Mouse (Mus musculus) MEL (cell line): ENCODE measurements around the gene Vps37d. TPM values are rescaled to one million over a fixed set of nuclear protein-coding genes. Genes with fewer than 3 reads are reported as not detected.

Experiments
- DNase-seq: peaks from one replicate; pipeline ENCODE4 v3.0.0; 2011; ENCODE audit warnings: low read depth, low spot score
- H3K27ac ChIP-seq: 2 replicates; pipeline ENCODE4 v1.5.1; 2012; ENCODE audit warnings: low read depth, mild to moderate bottlenecking, control low read depth, low read length, moderate library complexity; ENCODE audit not compliant: control insufficient read depth
- H3K27me3 ChIP-seq, 2 experiments: fragments of 150-350 bp in 1 of 2; sonication (generic) in 1 of 2; 2 replicates each; pipeline ENCODE4 v1.6.1; 2012; ENCODE audit warnings: low read length in 2 of 2, mild to moderate bottlenecking in 2 of 2, improper control_type of control experiment in 1 of 2, moderate library complexity in 1 of 2; ENCODE audit not compliant: insufficient read depth in 2 of 2, control insufficient read depth in 1 of 2
- H3K36me3 ChIP-seq, 2 experiments: 2 replicates each; pipeline ENCODE4 v1.6.1; 2012 to 2014; ENCODE audit warnings: low read length in 2 of 2, improper control_type of control experiment in 1 of 2, inconsistent platforms in 1 of 2, mild to moderate bottlenecking in 1 of 2; ENCODE audit not compliant: insufficient read depth in 2 of 2, control insufficient read depth in 1 of 2
- H3K4me1 ChIP-seq, 2 experiments: fragments of 150-350 bp in 1 of 2; sonication (generic) in 1 of 2; 2 replicates each; pipeline ENCODE4 v1.6.1; 2012; ENCODE audit warnings: low read length in 2 of 2, improper control_type of control experiment in 1 of 2, mild to moderate bottlenecking in 1 of 2; ENCODE audit not compliant: insufficient read depth in 2 of 2, control insufficient read depth in 1 of 2
- H3K4me3 ChIP-seq, 2 experiments: fragments of 150-350 bp in 1 of 2; sonication (generic) in 1 of 2; 2 replicates each; pipeline ENCODE4 v1.5.1; 2012; ENCODE audit warnings: low read depth in 2 of 2, low read length in 2 of 2, mild to moderate bottlenecking in 2 of 2, moderate library complexity in 2 of 2, control low read depth in 1 of 2, improper control_type of control experiment in 1 of 2; ENCODE audit not compliant: control insufficient read depth in 1 of 2, insufficient read depth in 1 of 2
- H3K79me2 ChIP-seq: 2 replicates; pipeline ENCODE4 v1.6.1; 2012; ENCODE audit warnings: mild to moderate bottlenecking, low read length, moderate library complexity; ENCODE audit not compliant: control insufficient read depth, poor library complexity, insufficient read depth
- H3K9ac ChIP-seq: 2 replicates; pipeline ENCODE4 v1.6.1; 2012; ENCODE audit warnings: low read depth, mild to moderate bottlenecking, control low read depth, low read length, moderate library complexity; ENCODE audit not compliant: control insufficient read depth, poor library complexity, severe bottlenecking
- H3K9me3 ChIP-seq: fragments of 150-350 bp; sonication (generic); replicated peaks from 2 replicates; pipeline ENCODE4 v1.6.1; 2012; ENCODE audit warnings: mild to moderate bottlenecking, low read length, improper control_type of control experiment, moderate library complexity; ENCODE audit not compliant: insufficient read depth
- CHD1 ChIP-seq: IDR thresholded peaks from 2 replicates; pipeline ENCODE4 v1.6.1; 2012; ENCODE audit warnings: low read depth, mild to moderate bottlenecking, inconsistent platforms, low read length, improper control_type of control experiment
- CTCF ChIP-seq, 3 experiments: IDR thresholded peaks in 2 of 3; conservative IDR thresholded peaks in 1 of 3; 2 replicates each; pipeline ENCODE4 v1.5.1; 2011 to 2012; ENCODE audit warnings: low read length in 3 of 3, low read depth in 2 of 3, mild to moderate bottlenecking in 2 of 3, improper control_type of control experiment in 1 of 3, inconsistent platforms in 1 of 3, mixed read lengths in 1 of 3, moderate library complexity in 1 of 3; ENCODE audit not compliant: control insufficient read depth in 1 of 3, insufficient read depth in 1 of 3, poor library complexity in 1 of 3, severe bottlenecking in 1 of 3
- ELF1 ChIP-seq: IDR thresholded peaks from 2 replicates; pipeline ENCODE4 v1.6.1; 2014; ENCODE audit warnings: low read depth, mild to moderate bottlenecking, inconsistent platforms, low read length, improper control_type of control experiment, moderate library complexity
- GATA1 ChIP-seq: IDR thresholded peaks from 2 replicates; pipeline ENCODE4 v1.6.1; 2011; ENCODE audit warnings: low read depth, low read length, improper control_type of control experiment
- JUND ChIP-seq: IDR thresholded peaks from 2 replicates; pipeline ENCODE4 v1.6.1; 2011; ENCODE audit warnings: low read depth, mild to moderate bottlenecking, improper control_type of control experiment, low read length
- KAT2A ChIP-seq: conservative IDR thresholded peaks from 2 replicates; pipeline ENCODE4 v1.6.1; 2012; ENCODE audit warnings: low read depth, low read length, improper control_type of control experiment, inconsistent platforms
- MAX ChIP-seq: IDR thresholded peaks from 2 replicates; pipeline ENCODE4 v1.6.1; 2011; ENCODE audit warnings: low read length, improper control_type of control experiment
- MEF2A ChIP-seq: IDR thresholded peaks from 2 replicates; pipeline ENCODE4 v1.6.1; 2014; ENCODE audit warnings: low read depth, mild to moderate bottlenecking, inconsistent platforms, low read length, improper control_type of control experiment; ENCODE audit not compliant: poor library complexity, insufficient replicate concordance, severe bottlenecking; ENCODE audit errors: extremely low read depth
- MYB ChIP-seq: IDR thresholded peaks from 2 replicates; pipeline ENCODE4 v1.6.1; 2011; ENCODE audit warnings: mild to moderate bottlenecking, low read depth, low read length, improper control_type of control experiment
- NELFE ChIP-seq: IDR thresholded peaks from 2 replicates; pipeline ENCODE4 v1.6.1; 2011; ENCODE audit warnings: low read depth, low read length, improper control_type of control experiment
- NRF1 ChIP-seq: IDR thresholded peaks from 2 replicates; pipeline ENCODE4 v1.6.1; 2014; ENCODE audit warnings: low read depth, mild to moderate bottlenecking, inconsistent platforms, low read length, improper control_type of control experiment, moderate library complexity; ENCODE audit not compliant: poor library complexity, insufficient read depth, severe bottlenecking
- POLR2A ChIP-seq, 2 experiments: IDR thresholded peaks; 2 replicates each; pipeline ENCODE4 v1.6.1; 2011 to 2012; ENCODE audit warnings: low read length in 2 of 2, mild to moderate bottlenecking in 2 of 2, control low read depth in 1 of 2, improper control_type of control experiment in 1 of 2, low read depth in 1 of 2, moderate library complexity in 1 of 2; ENCODE audit not compliant: control insufficient read depth in 1 of 2, insufficient read depth in 1 of 2, poor library complexity in 1 of 2
- POLR2AphosphoS2 ChIP-seq: IDR thresholded peaks from 2 replicates; pipeline ENCODE4 v1.6.1; 2011; ENCODE audit warnings: low read length, improper control_type of control experiment
- POLR2AphosphoS5 ChIP-seq: IDR thresholded peaks from 2 replicates; pipeline ENCODE4 v1.6.1; 2012; ENCODE audit warnings: low read depth, borderline replicate concordance, mild to moderate bottlenecking, inconsistent platforms, low read length, moderate library complexity, mixed read lengths
- RAD21 ChIP-seq: IDR thresholded peaks from 2 replicates; pipeline ENCODE4 v1.6.1; 2011; ENCODE audit warnings: mild to moderate bottlenecking, low read depth, low read length, improper control_type of control experiment
- SIN3A ChIP-seq: IDR thresholded peaks from 2 replicates; pipeline ENCODE4 v1.6.1; 2012; ENCODE audit warnings: low read length, improper control_type of control experiment, inconsistent platforms
- TBP ChIP-seq: IDR thresholded peaks from 2 replicates; pipeline ENCODE4 v1.8.0; 2011; ENCODE audit warnings: low read depth, low read length, improper control_type of control experiment
- USF2 ChIP-seq, 2 experiments: IDR thresholded peaks; 2 replicates each; pipeline ENCODE4 v1.6.1; 2011 to 2012; ENCODE audit warnings: improper control_type of control experiment in 2 of 2, low read length in 2 of 2, borderline replicate concordance in 1 of 2, inconsistent platforms in 1 of 2, low read depth in 1 of 2, mild to moderate bottlenecking in 1 of 2; ENCODE audit not compliant: insufficient read depth in 1 of 2
- ZC3H11A ChIP-seq: IDR thresholded peaks from 2 replicates; pipeline ENCODE4 v1.6.1; 2012; ENCODE audit warnings: low read depth, mild to moderate bottlenecking, inconsistent platforms, low read length, improper control_type of control experiment
- polyA plus RNA-seq, 2 experiments: library from polyadenylated mRNA; stranded (reverse) in 1 of 2; unstranded in 1 of 2; fragments of >175 nt in 1 of 2; fragments of >200 nt in 1 of 2; gene quantifications; 2 replicates each; pipeline versions ENCODE4 v1.2.1 to v1.2.4; 2012; ENCODE audit warnings: low replicate concordance in 2 of 2, low read depth in 1 of 2; ENCODE audit not compliant: insufficient read length in 2 of 2, insufficient read depth in 1 of 2, missing spikeins in 1 of 2
- total RNA-seq: library from RNA; depleted of rRNA; stranded (reverse); fragments of 300-350 nt; gene quantifications from 2 replicates; pipeline ENCODE4 v1.2.3, GENCODE M21; 2012

Gene Vps37d
- total and polyA plus RNA-seq, 3 experiments, result 0.31 to 1.2 TPM; not detected in 1

DNA sequence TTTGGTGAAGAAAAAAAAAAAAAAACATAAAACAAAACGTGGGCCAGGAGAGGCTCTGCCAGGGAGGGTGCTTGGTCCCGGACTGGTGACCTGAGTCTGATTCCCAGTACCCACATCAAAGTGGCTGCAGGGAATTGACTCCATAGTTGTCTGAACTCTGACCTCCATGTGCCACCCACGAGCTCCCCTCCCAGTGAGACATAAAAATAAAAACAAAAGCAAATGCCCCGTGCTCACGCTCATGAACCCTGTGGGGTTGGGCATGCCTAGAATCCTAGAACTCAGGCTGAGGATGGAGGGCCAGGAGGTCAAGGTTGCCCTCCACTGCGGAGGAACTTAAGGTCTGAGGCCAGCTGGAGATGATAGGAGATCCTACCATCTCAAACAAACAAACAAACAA, 31.0 kb upstream of the Vps37d start:
- Histone ChIP-seq H3K9ac (no peak overlapping the region), H3K27me3 (no peaks in the 10 kb centered on the region), H3K4me3 (no peak overlapping the region)

GRCm38 (mm10) chr5:135107521-135108501, 29.7 kb upstream of the Vps37d start:
- Histone ChIP-seq H3K79me2 (no peaks in the 10 kb centered on the region), H3K4me3 (no peak overlapping the region), H3K9ac (no peak overlapping the region), H3K27me3 (no peaks in the 10 kb centered on the region), H3K9me3 (no peaks in the 10 kb centered on the region)
- no peak for DNase-seq
- TF ChIP-seq SIN3A (no peak), NELFE (no peak), MEF2A (no peak), USF2 (IDR thresholded peaks at IDR 0.05; ENCODE audit: borderline replicate concordance in 1 of 2, insufficient read depth in 1 of 2, low read depth in 1 of 2, low read length in 2 of 2) (no peak), MYB (no peak), KAT2A (no peak), MAX (no peak), RAD21 (no peak)
- TF ChIP-seq, all 39 proteins: peak for 0
- H3K4me1 ChIP-seq, result no peaks in the 10 kb centered on the region
- no peak overlapping the region for H3K27ac ChIP-seq
- H3K36me3 ChIP-seq, result no peaks in the 10 kb centered on the region

More for the DNA sequence above, 31.0 kb upstream of the Vps37d start:
- no peak for DNase-seq
- TF ChIP-seq POLR2AphosphoS5 (no peak), NELFE (no peak), MYB (no peak), JUND (no peak), CTCF (IDR thresholded peaks at IDR 0.05 in 2 of 3, conservative IDR thresholded peaks at IDR 0.05 in 1 of 3; ENCODE audit: control insufficient read depth in 1 of 3, insufficient read depth in 1 of 3, low read depth in 2 of 3, low read length in 3 of 3, poor library complexity in 1 of 3, severe bottlenecking in 1 of 3) (no peak), TBP (no peak), POLR2A (IDR thresholded peaks at IDR 0.05; ENCODE audit: control insufficient read depth in 1 of 2, insufficient read depth in 1 of 2, low read depth in 1 of 2, low read length in 2 of 2, poor library complexity in 1 of 2) (no peak), POLR2AphosphoS2 (no peak), NRF1 (no peak), CHD1 (no peak), ELF1 (no peak), ZC3H11A (no peak), GATA1 (no peak), USF2 (IDR thresholded peaks at IDR 0.05; ENCODE audit: borderline replicate concordance in 1 of 2, insufficient read depth in 1 of 2, low read depth in 1 of 2, low read length in 2 of 2) (no peak)
- H3K9me3 ChIP-seq, result no peaks in the 10 kb centered on the region
- H3K36me3 ChIP-seq, result no peaks in the 10 kb centered on the region
- no peaks in the 10 kb centered on the region for H3K4me1 ChIP-seq
- H3K27ac ChIP-seq, result no peak overlapping the region
- H3K79me2 ChIP-seq, result no peaks in the 10 kb centered on the region
